Mouse (Mus musculus) lung, adult 10 weeks (tissue): ENCODE results near the gene Dclre1a. TPM values are rescaled to one million over a fixed set of nuclear protein-coding genes. Genes with fewer than 3 reads are reported as not detected.

Experiments used
- polyA plus RNA-seq: library from polyadenylated mRNA; stranded (reverse); fragments of 350-450 nt; fragmentation: Illumina TruSeq; extraction: RNeasy Lipid Tissue Mini Kit (QIAGEN cat#74804); gene quantifications from one replicate; pipeline ENCODE4 v1.2.3, GENCODE M21; 2014; ENCODE audit warnings: low read depth, low replicate concordance; ENCODE audit not compliant: insufficient read depth

Gene Dclre1a
- 4.0 TPM for polyA plus RNA-seq

GRCm38 (mm10) chr19:56547456-56548229, at the start of gene Dclre1a:
TSS of gene Dclre1a (minus strand) at chr19:56548222.

DNA sequence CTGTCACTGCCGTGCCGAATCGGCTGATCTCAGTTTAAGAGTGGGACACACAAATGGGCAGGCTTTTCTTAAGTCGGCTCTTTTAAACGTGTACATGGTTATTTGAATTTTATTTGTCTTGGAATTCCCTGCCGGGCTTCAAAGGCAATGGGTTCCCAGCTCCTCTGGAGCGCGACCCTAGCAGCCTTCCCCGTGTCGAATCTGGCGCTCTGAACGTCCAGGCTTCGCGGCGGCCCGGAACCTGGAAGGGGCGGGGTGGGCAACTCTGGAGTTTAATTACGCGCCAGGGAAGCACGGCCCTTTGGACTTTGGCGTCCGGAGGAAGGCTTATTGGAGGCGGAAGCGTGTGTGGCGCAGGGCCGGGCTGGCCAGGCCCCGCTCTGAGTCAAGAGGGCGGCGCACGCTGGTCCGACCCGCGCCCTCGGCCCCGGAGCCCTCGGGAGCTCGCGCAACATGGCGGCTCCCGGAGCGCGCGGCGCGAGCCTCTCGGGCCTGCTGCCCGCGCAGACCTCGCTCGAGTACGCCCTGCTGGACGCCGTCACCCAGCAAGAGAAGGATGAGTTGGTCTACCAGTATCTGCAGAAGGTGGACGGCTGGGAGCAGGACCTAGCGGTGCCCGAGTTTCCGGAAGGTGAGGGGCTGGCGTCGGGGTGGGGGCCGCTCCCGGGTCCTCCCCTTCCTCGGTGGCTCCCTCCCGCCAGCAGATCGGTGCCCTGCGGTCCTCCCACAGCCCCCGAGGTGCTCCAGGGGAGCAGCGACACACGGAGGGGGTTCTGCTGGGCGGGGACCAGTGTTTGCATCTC, 409 bp upstream of the Dclre1a start, which contains the start of gene Nhlrc2:
Gene Nhlrc2 (plus strand): TSS at position 32 of the 803 bp plus-strand sequence.

Other genes with a start within 250 kb of the Dclre1a start
- gene Nrap, start 158.2 kb downstream of the Dclre1a start, polyA plus RNA-seq = 0.87 TPM
- 14.2 TPM for gene Casp7, start 151.1 kb downstream of the Dclre1a start, polyA plus RNA-seq
- gene Plekhs1, start 86.6 kb downstream of the Dclre1a start, polyA plus RNA-seq = 0.15 TPM
- 16.5 TPM for gene Nhlrc2, start within 50 bp of the Dclre1a start, polyA plus RNA-seq
- gene Adrb1, start 174.0 kb upstream of the Dclre1a start, polyA plus RNA-seq = 12.2 TPM